Mouse (Mus musculus): ENCODE measurements around the gene Fam213a.

- TF ChIP-seq CTCF (IDR thresholded peaks at IDR 0.05) (no peak), EP300 (IDR thresholded peaks at IDR 0.05) (no peak)
Measured at GRCm38 (mm10) chr14:41025594-41026284, 12.2 kb upstream of the Fam213a start.

Measured in lung, postnatal 0 days (tissue).